Mouse (Mus musculus) forebrain, embryonic 16.5 days (tissue): ENCODE measurements around the gene Mettl17. TPM values are rescaled to one million over a fixed set of nuclear protein-coding genes. Genes with fewer than 3 reads are reported as not detected.
"Not testable (repeated sequence)": the region's sequence is repeated elsewhere in the genome, so short reads cannot be mapped to it uniquely, and the experiment has no call there.

Experiments
- ATAC-seq: fragments of 200-750 bp; cut with Nextera tagmentation; 2 replicates; pipeline ENCODE4 v1.8.0; 2017; ENCODE audit warnings: mild to moderate bottlenecking, moderate library complexity
- H3K27ac ChIP-seq: fragments of 300-500 bp; sonication (generic); 2 replicates; pipeline ENCODE4 v1.5.1; 2014; ENCODE audit warnings: low read length, control low read depth
- H3K27me3 ChIP-seq: fragments of 300-500 bp; sonication (generic); replicated peaks from 2 replicates; pipeline ENCODE4 v1.6.1; 2014; ENCODE audit warnings: low read length; ENCODE audit not compliant: control insufficient read depth, insufficient read depth
- H3K36me3 ChIP-seq: fragments of 300-500 bp; sonication (generic); 2 replicates; pipeline ENCODE4 v1.6.1; 2014; ENCODE audit not compliant: control insufficient read depth, insufficient read depth
- H3K4me1 ChIP-seq: fragments of 300-500 bp; sonication (generic); replicated peaks from 2 replicates; pipeline ENCODE4 v1.6.1; 2014; ENCODE audit warnings: low read length; ENCODE audit not compliant: control insufficient read depth, insufficient read depth
- H3K4me2 ChIP-seq: fragments of 300-500 bp; sonication (generic); 2 replicates; pipeline ENCODE4 v1.6.1; 2014; ENCODE audit warnings: mild to moderate bottlenecking, low read length, control low read depth
- H3K4me3 ChIP-seq: fragments of 300-500 bp; sonication (generic); replicated peaks from 2 replicates; pipeline ENCODE4 v1.5.1; 2014; ENCODE audit warnings: mild to moderate bottlenecking, low read length, control low read depth
- H3K9ac ChIP-seq: fragments of 300-500 bp; sonication (generic); replicated peaks from 2 replicates; pipeline ENCODE4 v1.6.1; 2014; ENCODE audit warnings: low read depth, low read length, control low read depth
- H3K9me3 ChIP-seq: fragments of 300-500 bp; sonication (generic); 2 replicates; pipeline ENCODE4 v1.6.1; 2016; ENCODE audit warnings: low read length; ENCODE audit not compliant: control insufficient read depth
- WGBS: fragments of 180-500 bp; shearing (Covaris S2); extraction: QIAGEN DNeasy Blood & Tissue Kit; methylation state at CpG from one replicate; pipeline ENCODE4 v1.1.7; 2014; 5-methylcytosine and 5-hydroxymethylcytosine counted together
- polyA plus RNA-seq: library from polyadenylated mRNA; unstranded; fragments of >200 nt; fragmentation: Nextera tagmentation; extraction: Ambion mirVana; gene quantifications from 2 replicates; pipeline ENCODE4 v1.2.1, GENCODE M21; 2015

The Mettl17 gene
- 69.0 and 94.7 TPM in 2 replicates for polyA plus RNA-seq

- H3K27ac ChIP-seq: peak within 1 kb of the TSS; percentile 75
- WGBS: under 1% methylated on average over 43 of the region's 43 CpGs
Observed at GRCm38 (mm10) chr14:51884598-51885331, at the start of gene Mettl17. Gene Mettl17, plus strand, starts transcription at chr14:51884842.

DNA sequence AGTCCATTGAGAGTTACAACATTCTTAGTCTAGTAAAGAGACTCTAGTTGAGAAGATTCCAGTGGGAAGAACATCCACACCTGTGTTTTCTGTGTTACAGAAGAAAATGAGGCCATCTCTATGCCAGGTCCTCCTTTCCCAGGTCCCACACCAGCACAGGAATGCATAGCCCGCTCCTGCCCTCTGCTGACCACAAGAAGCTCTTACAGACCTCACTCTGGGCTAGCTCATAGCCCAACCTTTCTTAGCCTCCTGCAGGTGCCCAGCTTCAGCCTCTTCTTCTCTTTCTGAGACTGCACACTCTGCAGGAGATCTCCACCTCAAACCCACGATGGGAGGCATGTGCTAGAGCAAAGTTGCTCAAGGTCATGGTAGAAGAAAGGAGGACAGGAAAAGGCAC, 46.2 kb upstream of the Mettl17 start:
- not testable (repeated sequence) for H3K9ac ChIP-seq, H3K27ac ChIP-seq, H3K4me2 ChIP-seq, H3K9me3 ChIP-seq, ATAC-seq, H3K4me3 ChIP-seq, H3K36me3 ChIP-seq, H3K4me1 ChIP-seq, H3K27me3 ChIP-seq
- 41% methylated on average over 2 of the region's 2 CpGs for WGBS

More at GRCm38 (mm10) chr14:51884598-51885331, at the start of gene Mettl17:
- Histone ChIP-seq H3K36me3 (peaks cover 10% of the 10 kb centered on the region), H3K9ac (peak within 1 kb of the TSS; percentile 70), H3K4me3 (peak within 1 kb of the TSS; percentile 77), H3K27me3 (no peaks in the 10 kb centered on the region), H3K4me2 (peak within 1 kb of the TSS; percentile 83), H3K4me1 (peaks cover 14% of the 10 kb centered on the region), H3K9me3 (no peaks in the 10 kb centered on the region)
- peak; percentile 99 for ATAC-seq

- no peak overlapping the region for H3K9ac ChIP-seq
- no peaks in the 10 kb centered on the region for H3K4me1 ChIP-seq
- no peak overlapping the region for H3K27ac ChIP-seq
- H3K9me3 ChIP-seq: no peaks in the 10 kb centered on the region
- WGBS: 33% methylated on average over 1 of the region's 1 CpGs
- H3K36me3 ChIP-seq: no peaks in the 10 kb centered on the region
- H3K4me2 ChIP-seq: no peak overlapping the region
- H3K27me3 ChIP-seq: no peaks in the 10 kb centered on the region
- ATAC-seq: peak; percentile 64
- no peak overlapping the region for H3K4me3 ChIP-seq
Observed at GRCm38 (mm10) chr14:51842250-51842649, 42.4 kb upstream of the Mettl17 start.

GRCm38 (mm10) chr14:51842781-51843180, 41.9 kb upstream of the Mettl17 start:
- H3K27me3 ChIP-seq: no peaks in the 10 kb centered on the region
- no peaks in the 10 kb centered on the region for H3K9me3 ChIP-seq
- 86% methylated on average over 2 of the region's 2 CpGs for WGBS
- H3K27ac ChIP-seq: no peak overlapping the region
- no peaks in the 10 kb centered on the region for H3K4me1 ChIP-seq
- no peaks in the 10 kb centered on the region for H3K36me3 ChIP-seq
- ATAC-seq: no peak
- H3K4me3 ChIP-seq: no peak overlapping the region
- no peak overlapping the region for H3K4me2 ChIP-seq
- no peak overlapping the region for H3K9ac ChIP-seq

GRCm38 (mm10) chr14:51843882-51844281, 40.8 kb upstream of the Mettl17 start:
- Histone ChIP-seq H3K9me3 (no peaks in the 10 kb centered on the region), H3K4me3 (no peak overlapping the region), H3K27ac (no peak overlapping the region), H3K9ac (no peak overlapping the region), H3K4me2 (no peak overlapping the region), H3K4me1 (no peaks in the 10 kb centered on the region), H3K27me3 (no peaks in the 10 kb centered on the region), H3K36me3 (no peaks in the 10 kb centered on the region)
- ATAC-seq: no peak

DNA sequence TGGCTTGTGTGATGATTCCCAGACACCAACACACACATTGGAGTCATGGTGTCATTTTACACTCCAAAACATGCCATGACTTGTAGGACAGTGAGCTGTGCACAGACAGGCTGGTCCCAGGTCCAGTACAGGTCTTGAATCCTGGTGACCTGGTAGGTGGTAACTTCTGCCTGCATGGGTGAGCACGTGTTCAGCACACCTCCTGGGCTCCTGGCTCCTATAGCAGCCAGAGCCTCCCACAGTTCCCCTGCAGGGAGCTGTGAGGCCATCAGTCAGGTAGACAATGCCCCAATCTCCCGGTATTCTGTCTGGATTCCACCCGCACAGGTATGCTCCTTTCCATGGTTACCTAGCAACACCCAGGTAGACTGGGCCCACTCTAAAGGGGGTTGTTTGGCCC, 38.1 kb upstream of the Mettl17 start:
- no peak for ATAC-seq
- no peaks in the 10 kb centered on the region for H3K36me3 ChIP-seq
- H3K4me3 ChIP-seq: no peak overlapping the region
- WGBS: 67% methylated on average over 3 of the region's 3 CpGs
- no peaks in the 10 kb centered on the region for H3K4me1 ChIP-seq
- no peak overlapping the region for H3K4me2 ChIP-seq
- no peak overlapping the region for H3K9ac ChIP-seq
- H3K27ac ChIP-seq: no peak overlapping the region
- H3K9me3 ChIP-seq: no peaks in the 10 kb centered on the region
- no peaks in the 10 kb centered on the region for H3K27me3 ChIP-seq

- not testable (repeated sequence) for H3K4me3 ChIP-seq, H3K4me2 ChIP-seq, H3K4me1 ChIP-seq, H3K9ac ChIP-seq, H3K36me3 ChIP-seq, H3K27ac ChIP-seq, ATAC-seq, H3K9me3 ChIP-seq, H3K27me3 ChIP-seq
- 36% methylated on average over 3 of the region's 3 CpGs for WGBS
Observed at GRCm38 (mm10) chr14:51851006-51851405, 33.6 kb upstream of the Mettl17 start.

DNA sequence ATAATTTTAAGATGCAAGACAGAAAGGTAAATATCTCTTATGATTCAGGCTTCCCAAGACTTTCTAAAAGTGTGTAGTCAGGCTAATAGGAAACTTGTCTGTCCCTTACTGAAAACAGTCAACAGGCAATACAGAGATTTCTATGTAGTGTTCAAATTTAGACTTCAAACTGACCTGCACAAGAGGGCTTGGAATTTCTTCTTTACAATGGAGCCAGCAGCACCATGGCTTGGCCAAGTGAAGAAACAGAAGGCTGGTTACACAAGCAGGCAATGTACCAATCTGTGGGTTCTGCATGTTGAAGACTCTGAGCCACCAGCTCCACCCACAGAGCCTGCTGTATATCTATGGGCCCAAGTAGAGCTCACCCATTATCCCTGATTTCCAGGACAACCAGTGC, 31.2 kb upstream of the Mettl17 start, which contains the start of gene Ear6:
TSS of gene Ear6 (plus strand) at position 301 of the 400 bp plus-strand sequence.
- ATAC-seq: no peak
- Histone ChIP-seq H3K9me3 (no peaks in the 10 kb centered on the region), H3K9ac (no peak within 1 kb of the TSS), H3K27me3 (no peaks in the 10 kb centered on the region), H3K4me2 (no peak within 1 kb of the TSS), H3K27ac (no peak within 1 kb of the TSS), H3K36me3 (no peaks in the 10 kb centered on the region), H3K4me1 (no peaks in the 10 kb centered on the region), H3K4me3 (no peak within 1 kb of the TSS)

- H3K9ac ChIP-seq, H3K4me3 ChIP-seq, H3K4me1 ChIP-seq, H3K27ac ChIP-seq, ATAC-seq, H3K36me3 ChIP-seq, H3K27me3 ChIP-seq, H3K4me2 ChIP-seq, H3K9me3 ChIP-seq: not testable (repeated sequence)
- 85% methylated on average over 7 of the region's 7 CpGs for WGBS
Observed at GRCm38 (mm10) chr14:51855280-51855679, 29.4 kb upstream of the Mettl17 start.

DNA sequence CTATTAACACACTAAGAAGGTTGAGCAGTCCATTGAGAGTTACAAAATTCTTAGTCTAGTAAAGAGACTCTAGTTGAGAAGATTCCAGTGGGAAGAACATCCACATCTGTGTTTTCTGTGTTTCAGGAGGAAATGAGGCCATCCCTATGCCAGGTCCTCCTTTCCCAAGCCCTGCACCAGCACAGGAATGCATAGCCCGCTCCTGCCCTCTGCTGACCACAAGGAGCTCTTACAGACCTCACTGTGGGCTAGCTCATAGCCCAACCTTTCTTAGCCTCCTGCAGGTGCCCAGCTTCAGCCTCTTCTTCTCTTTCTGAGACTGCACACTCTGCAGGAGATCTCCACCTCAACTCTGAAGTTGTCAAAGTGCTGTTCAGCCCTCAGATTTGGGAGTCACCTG, 21.0 kb upstream of the Mettl17 start:
- 7% methylated on average over 1 of the region's 1 CpGs for WGBS
- H3K4me2 ChIP-seq, H3K4me1 ChIP-seq, H3K9ac ChIP-seq, ATAC-seq, H3K27ac ChIP-seq, H3K9me3 ChIP-seq, H3K27me3 ChIP-seq, H3K36me3 ChIP-seq, H3K4me3 ChIP-seq: not testable (repeated sequence)
